Mouse (Mus musculus): Measurements from ENCODE around the gene Kcnip1. TPM values are rescaled to one million over a fixed set of nuclear protein-coding genes. Genes with fewer than 3 reads are reported as not detected.
A peak's percentile ranks its signal among the peaks of the same experiment; 100 is the strongest.

Kcnip1 gene
- polyA plus RNA-seq, 1 experiment from 2014 or later = 92.9 TPM

- H3K4me1 ChIP-seq = peaks cover 26% of the 10 kb centered on the region; the same call in 1 of the 2 replicates
- H3K4me3 ChIP-seq = no peak overlapping the region
- WGBS = 43% methylated on average over 15 of the region's 15 CpGs
- no peaks in the 10 kb centered on the region for H3K36me3 ChIP-seq (replicated peaks)
- peak overlapping the region; percentile 16; the same call in 1 of the 2 replicates for H3K27ac ChIP-seq
- no peaks in the 10 kb centered on the region for H3K9me3 ChIP-seq
- peak; percentile 44; the same call in 1 of the 2 replicates for ATAC-seq (replicated peaks)
- H3K9ac ChIP-seq = no peak overlapping the region
- H3K27me3 ChIP-seq (replicated peaks) = no peaks in the 10 kb centered on the region
- no peak overlapping the region for H3K4me2 ChIP-seq
Observed at GRCm38 (mm10) chr11:33756624-33757023, 236.3 kb downstream of the Kcnip1 start.

GRCm38 (mm10) chr11:33752431-33752873 is 240.5 kb downstream of the Kcnip1 start:
- no peak overlapping the region for H3K4me2 ChIP-seq
- 43% methylated on average over 4 of the region's 4 CpGs for WGBS
- peaks cover 16% of the 10 kb centered on the region; the same call in 1 of the 2 replicates for H3K4me1 ChIP-seq
- no peak overlapping the region for H3K27ac ChIP-seq
- H3K27me3 ChIP-seq (replicated peaks) = no peaks in the 10 kb centered on the region
- no peaks in the 10 kb centered on the region for H3K9me3 ChIP-seq
- no peak overlapping the region for H3K4me3 ChIP-seq
- ATAC-seq (replicated peaks) = 0 out of 2 replicates have a peak, but pooled peaks have one; percentile 37
- no peak overlapping the region for H3K9ac ChIP-seq
- no peaks in the 10 kb centered on the region for H3K36me3 ChIP-seq (replicated peaks)

GRCm38 (mm10) chr11:33751503-33751902 is 241.4 kb downstream of the Kcnip1 start:
- WGBS = 85% methylated on average over 6 of the region's 6 CpGs
- Histone ChIP-seq H3K27me3 (replicated peaks) (no peaks in the 10 kb centered on the region), H3K9me3 (no peaks in the 10 kb centered on the region), H3K4me3 (no peak overlapping the region), H3K4me2 (no peak overlapping the region), H3K9ac (no peak overlapping the region), H3K36me3 (replicated peaks) (no peaks in the 10 kb centered on the region), H3K27ac (no peak overlapping the region), H3K4me1 (peaks cover 6% of the 10 kb centered on the region; the same call in 1 of the 2 replicates)
- no peak for ATAC-seq (replicated peaks)

- Histone ChIP-seq H3K9ac (no peak overlapping the region), H3K27ac (no peak overlapping the region), H3K9me3 (no peaks in the 10 kb centered on the region), H3K36me3 (replicated peaks) (no peaks in the 10 kb centered on the region), H3K4me2 (no peak overlapping the region), H3K4me1 (peaks cover 5% of the 10 kb centered on the region; the same call in 1 of the 2 replicates), H3K27me3 (replicated peaks) (no peaks in the 10 kb centered on the region), H3K4me3 (no peak overlapping the region)
- no peak for ATAC-seq (replicated peaks)
- 86% methylated on average over 4 of the region's 4 CpGs for WGBS
Observed at GRCm38 (mm10) chr11:33749979-33750378, 243.0 kb downstream of the Kcnip1 start.

GRCm38 (mm10) chr11:33749408-33749807 is 243.5 kb downstream of the Kcnip1 start:
- Histone ChIP-seq H3K4me1 (peaks cover 9% of the 10 kb centered on the region; the same call in 1 of the 2 replicates), H3K27me3 (replicated peaks) (no peaks in the 10 kb centered on the region), H3K9me3 (no peaks in the 10 kb centered on the region), H3K27ac (no peak overlapping the region), H3K4me2 (no peak overlapping the region), H3K9ac (no peak overlapping the region), H3K4me3 (no peak overlapping the region), H3K36me3 (replicated peaks) (no peaks in the 10 kb centered on the region)
- 96% methylated on average over 12 of the region's 12 CpGs for WGBS
- no peak for ATAC-seq (replicated peaks)

GRCm38 (mm10) chr11:33748754-33749153 is 244.2 kb downstream of the Kcnip1 start:
- WGBS = 83% methylated on average over 5 of the region's 5 CpGs
- no peak overlapping the region for H3K27ac ChIP-seq
- H3K9ac ChIP-seq = no peak overlapping the region

GRCm38 (mm10) chr11:33747402-33747955 is 245.5 kb downstream of the Kcnip1 start:
- H3K4me3 ChIP-seq = no peak overlapping the region

More at GRCm38 (mm10) chr11:33748754-33749153, 244.2 kb downstream of the Kcnip1 start:
- Histone ChIP-seq H3K4me3 (no peak overlapping the region), H3K27me3 (replicated peaks) (no peaks in the 10 kb centered on the region), H3K36me3 (replicated peaks) (no peaks in the 10 kb centered on the region), H3K9me3 (no peaks in the 10 kb centered on the region), H3K4me1 (peaks cover 11% of the 10 kb centered on the region; the same call in 1 of the 2 replicates), H3K4me2 (no peak overlapping the region)
- no peak for ATAC-seq (replicated peaks)

GRCm38 (mm10) chr11:33746402-33746801 is 246.6 kb downstream of the Kcnip1 start:
- WGBS = 77% methylated on average over 3 of the region's 3 CpGs
- H3K27ac ChIP-seq = no peak overlapping the region
- no peak overlapping the region for H3K4me3 ChIP-seq
- H3K4me1 ChIP-seq = peaks cover 17% of the 10 kb centered on the region; the same call in 1 of the 2 replicates
- H3K27me3 ChIP-seq (replicated peaks) = no peaks in the 10 kb centered on the region
- H3K36me3 ChIP-seq (replicated peaks) = no peaks in the 10 kb centered on the region
- H3K4me2 ChIP-seq = no peak overlapping the region
- H3K9me3 ChIP-seq = no peaks in the 10 kb centered on the region
- H3K9ac ChIP-seq = no peak overlapping the region
- no peak for ATAC-seq (replicated peaks)

More at GRCm38 (mm10) chr11:33747402-33747955, 245.5 kb downstream of the Kcnip1 start:
- Histone ChIP-seq H3K9me3 (no peaks in the 10 kb centered on the region), H3K4me1 (peaks cover 11% of the 10 kb centered on the region; the same call in 1 of the 2 replicates), H3K36me3 (replicated peaks) (no peaks in the 10 kb centered on the region), H3K27me3 (replicated peaks) (no peaks in the 10 kb centered on the region), H3K4me2 (no peak overlapping the region), H3K27ac (no peak overlapping the region), H3K9ac (no peak overlapping the region)
- no peak for ATAC-seq (replicated peaks)
- WGBS = 80% methylated on average over 5 of the region's 5 CpGs

GRCm38 (mm10) chr11:33745821-33746329 is 247.1 kb downstream of the Kcnip1 start:
- H3K4me1 ChIP-seq = peaks cover 18% of the 10 kb centered on the region; the same call in 1 of the 2 replicates
- no peak overlapping the region for H3K9ac ChIP-seq
- no peak overlapping the region for H3K27ac ChIP-seq
- no peak overlapping the region for H3K4me2 ChIP-seq
- H3K4me3 ChIP-seq = no peak overlapping the region
- no peak for ATAC-seq (replicated peaks)
- no peaks in the 10 kb centered on the region for H3K27me3 ChIP-seq (replicated peaks)
- no peaks in the 10 kb centered on the region for H3K9me3 ChIP-seq
- H3K36me3 ChIP-seq (replicated peaks) = no peaks in the 10 kb centered on the region
- WGBS = 87% methylated on average over 3 of the region's 3 CpGs

- no peak overlapping the region for H3K4me3 ChIP-seq
- no peaks in the 10 kb centered on the region for H3K9me3 ChIP-seq
- peaks cover 18% of the 10 kb centered on the region; the same call in 1 of the 2 replicates for H3K4me1 ChIP-seq
- ATAC-seq (replicated peaks) = peak; percentile 42; the same call in 1 of the 2 replicates
- H3K27ac ChIP-seq = no peak overlapping the region
- no peak overlapping the region for H3K9ac ChIP-seq
- no peaks in the 10 kb centered on the region for H3K27me3 ChIP-seq (replicated peaks)
- no peak overlapping the region for H3K4me2 ChIP-seq
- 39% methylated on average over 7 of the region's 7 CpGs for WGBS
- no peaks in the 10 kb centered on the region for H3K36me3 ChIP-seq (replicated peaks)
Observed at GRCm38 (mm10) chr11:33744429-33744828, 248.5 kb downstream of the Kcnip1 start.

- Histone ChIP-seq H3K27me3 (replicated peaks) (no peaks in the 10 kb centered on the region), H3K4me1 (peaks cover 18% of the 10 kb centered on the region; the same call in 1 of the 2 replicates), H3K9me3 (no peaks in the 10 kb centered on the region), H3K27ac (no peak overlapping the region), H3K4me3 (no peak overlapping the region), H3K4me2 (no peak overlapping the region), H3K9ac (no peak overlapping the region), H3K36me3 (replicated peaks) (no peaks in the 10 kb centered on the region)
- no peak for ATAC-seq (replicated peaks)
- 86% methylated on average over 3 of the region's 3 CpGs for WGBS
Observed at GRCm38 (mm10) chr11:33740187-33740586, 252.8 kb downstream of the Kcnip1 start.

- Histone ChIP-seq H3K9me3 (no peaks in the 10 kb centered on the region), H3K4me1 (peaks cover under 1% of the 10 kb centered on the region; the same call in 1 of the 2 replicates), H3K27me3 (replicated peaks) (no peaks in the 10 kb centered on the region), H3K4me2 (no peak overlapping the region), H3K9ac (no peak overlapping the region), H3K36me3 (replicated peaks) (no peaks in the 10 kb centered on the region), H3K27ac (no peak overlapping the region), H3K4me3 (no peak overlapping the region)
- WGBS = 60% methylated on average over 10 of the region's 10 CpGs
- ATAC-seq (replicated peaks) = no peak
Observed at GRCm38 (mm10) chr11:33736426-33736825, 256.5 kb downstream of the Kcnip1 start.
